Mouse (Mus musculus) kidney, adult 9 months (tissue): ENCODE measurements at regions not wholly inside any gene's neighbourhood (a gene's known extent, or its start where the extent isn't known, plus 50 kb on each side); places are given as distances from the start of the nearest gene placed in this dataset.
A peak's percentile ranks its signal among the peaks of the same experiment; 100 is the strongest.

Source experiments
- DNase-seq: peaks from one replicate; pipeline ENCODE4 v3.0.0; 2022

GRCm38 (mm10) chr1:77101726-77102272 lies 413.1 kb downstream of the Epha4 start:
- peak; percentile 15 for DNase-seq

- DNase-seq, result no peak
These were observed 412.3 kb downstream of the Epha4 start for GRCm38 (mm10) chr1:77102421-77103133.

GRCm38 (mm10) chr1:77109861-77110785 lies 404.8 kb downstream of the Epha4 start:
- peak; percentile 78 for DNase-seq

GRCm38 (mm10) chr1:77128411-77128810 lies 386.5 kb downstream of the Epha4 start:
- no peak for DNase-seq

- no peak for DNase-seq
These were observed 377.2 kb downstream of the Epha4 start for GRCm38 (mm10) chr1:77137663-77138062.

GRCm38 (mm10) chr1:77140906-77141305 lies 374.0 kb downstream of the Epha4 start:
- DNase-seq, result peak; percentile 4

GRCm38 (mm10) chr1:77148052-77148451 lies 366.8 kb downstream of the Epha4 start:
- DNase-seq, result no peak

- DNase-seq, result peak; percentile 58
These were observed 346.6 kb downstream of the Epha4 start for GRCm38 (mm10) chr1:77168316-77168715.

- DNase-seq, result no peak
These were observed 342.4 kb downstream of the Epha4 start for GRCm38 (mm10) chr1:77172463-77172862.

GRCm38 (mm10) chr1:77174801-77175200 lies 340.1 kb downstream of the Epha4 start:
- no peak for DNase-seq

GRCm38 (mm10) chr1:77175214-77175613 lies 339.7 kb downstream of the Epha4 start:
- DNase-seq, result no peak

- no peak for DNase-seq
These were observed 338.4 kb downstream of the Epha4 start for GRCm38 (mm10) chr1:77176516-77176915.

GRCm38 (mm10) chr1:77183965-77184364 lies 330.9 kb downstream of the Epha4 start:
- no peak for DNase-seq

- DNase-seq, result no peak
These were observed 324.7 kb downstream of the Epha4 start for GRCm38 (mm10) chr1:77190141-77190540.

GRCm38 (mm10) chr1:77201321-77201917 lies 313.5 kb downstream of the Epha4 start:
- peak; percentile 48 for DNase-seq

GRCm38 (mm10) chr1:77202948-77203347 lies 311.9 kb downstream of the Epha4 start:
- DNase-seq, result peak; percentile 76

GRCm38 (mm10) chr1:77206535-77206934 lies 308.4 kb downstream of the Epha4 start:
- peak; percentile 89 for DNase-seq

GRCm38 (mm10) chr1:77209395-77209794 lies 305.5 kb downstream of the Epha4 start:
- DNase-seq, result no peak

- no peak for DNase-seq
These were observed 301.3 kb downstream of the Epha4 start for GRCm38 (mm10) chr1:77213462-77214098.

GRCm38 (mm10) chr1:77219488-77220321 lies 295.2 kb downstream of the Epha4 start:
- no peak for DNase-seq

GRCm38 (mm10) chr1:77220322-77220590 lies 294.6 kb downstream of the Epha4 start:
- DNase-seq, result no peak

- DNase-seq, result no peak
These were observed 294.1 kb downstream of the Epha4 start for GRCm38 (mm10) chr1:77220783-77221182.
